Mouse (Mus musculus) heart, postnatal 0 days (tissue): ENCODE data around the gene Stpg3. TPM values are rescaled to one million over a fixed set of nuclear protein-coding genes. Genes with fewer than 3 reads are reported as not detected.

Experiments
- ATAC-seq: fragments of 200-750 bp; cut with Nextera tagmentation; 2 replicates; pipeline ENCODE4 v1.8.0; 2017; ENCODE audit warnings: low read depth, moderate number of reproducible peaks, moderate library complexity; ENCODE audit not compliant: insufficient read depth
- DNase-seq: peaks from one replicate; pipeline ENCODE4 v3.0.0-alpha.2; 2016; ENCODE audit warnings: low spot score
- H3K27ac ChIP-seq: fragments of 300-500 bp; sonication (generic); 2 replicates; pipeline ENCODE4 v1.5.1; 2014; ENCODE audit warnings: low read depth, mild to moderate bottlenecking
- H3K27me3 ChIP-seq: fragments of 300-500 bp; sonication (generic); 2 replicates; pipeline ENCODE4 v1.6.1; 2014; ENCODE audit warnings: low read length, mixed read lengths; ENCODE audit not compliant: control insufficient read depth, insufficient read depth
- H3K36me3 ChIP-seq: fragments of 300-500 bp; sonication (generic); replicated peaks from 2 replicates; pipeline ENCODE4 v1.6.1; 2014; ENCODE audit warnings: low read length, mixed read lengths; ENCODE audit not compliant: control insufficient read depth, insufficient read depth
- H3K4me1 ChIP-seq: fragments of 300-500 bp; sonication (generic); 2 replicates; pipeline ENCODE4 v1.6.1; 2014; ENCODE audit warnings: antibody characterized with exemption; ENCODE audit not compliant: control insufficient read depth, insufficient read depth
- H3K4me2 ChIP-seq: fragments of 300-500 bp; sonication (generic); 2 replicates; pipeline ENCODE4 v1.6.1; 2014; ENCODE audit warnings: low read depth, mild to moderate bottlenecking, low read length, moderate library complexity
- H3K4me3 ChIP-seq: fragments of 300-500 bp; sonication (generic); 2 replicates; pipeline ENCODE4 v1.5.1; 2014; ENCODE audit warnings: low read depth, low read length
- H3K9ac ChIP-seq: fragments of 300-500 bp; sonication (generic); replicated peaks from 2 replicates; pipeline ENCODE4 v1.6.1; 2014; ENCODE audit warnings: low read depth, low read length, mixed read lengths
- H3K9me3 ChIP-seq: fragments of 300-500 bp; sonication (generic); replicated peaks from 2 replicates; pipeline ENCODE4 v1.6.1; 2016; ENCODE audit warnings: low read length; ENCODE audit not compliant: control insufficient read depth
- CTCF ChIP-seq: IDR thresholded peaks from 2 replicates; pipeline ENCODE4 v1.5.1; 2016; ENCODE audit warnings: antibody characterized with exemption, control low read depth, low read depth
- EP300 ChIP-seq: IDR thresholded peaks from 2 replicates; pipeline ENCODE4 v1.6.1; 2016; ENCODE audit warnings: antibody characterized with exemption, low read depth
- WGBS: fragments of 180-500 bp; shearing (Covaris S2); extraction: QIAGEN DNeasy Blood & Tissue Kit; methylation state at CpG from one replicate; pipeline ENCODE4 v1.1.7; 2014; 5-methylcytosine and 5-hydroxymethylcytosine counted together
- polyA plus RNA-seq: library from polyadenylated mRNA; unstranded; fragments of >200 nt; fragmentation: Nextera tagmentation; extraction: Ambion mirVana; gene quantifications from 2 replicates; pipeline ENCODE4 v1.2.1, GENCODE M21; 2015
- total RNA-seq: library from RNA; depleted of rRNA; stranded (reverse); fragments of >200 nt; gene quantifications from 2 replicates; pipeline ENCODE4 v1.2.3, GENCODE M21; 2014; ENCODE audit warnings: low replicate concordance

Gene Stpg3
- total and polyA plus RNA-seq, 2 experiments from 2014 or later, result not detected

- Histone ChIP-seq H3K27me3 (no peaks in the 10 kb centered on the region), H3K4me1 (peaks cover 8% of the 10 kb centered on the region), H3K4me2 (peak overlapping the region; percentile 76), H3K27ac (no peak overlapping the region), H3K9ac (no peak overlapping the region), H3K4me3 (no peak overlapping the region; the same call in 1 of the 2 replicates), H3K36me3 (no peaks in the 10 kb centered on the region), H3K9me3 (no peaks in the 10 kb centered on the region)
- no peak for TF ChIP-seq CTCF
- no peak for TF ChIP-seq EP300
- DNase-seq (no peak), ATAC-seq (no peak)
- 40% methylated on average over 5 of the region's 5 CpGs for WGBS
These were observed 27.9 kb downstream of the Stpg3 start for GRCm38 (mm10) chr2:25186575-25186930.

GRCm38 (mm10) chr2:25185625-25186574, 28.5 kb downstream of the Stpg3 start:
- 2% methylated on average over 63 of the region's 64 CpGs for WGBS
- Histone ChIP-seq H3K4me3 (peak overlapping the region; percentile 47), H3K27me3 (no peaks in the 10 kb centered on the region), H3K36me3 (no peaks in the 10 kb centered on the region), H3K9ac (peak overlapping the region; percentile 52), H3K27ac (peak overlapping the region; percentile 63), H3K9me3 (no peaks in the 10 kb centered on the region), H3K4me1 (peaks cover 11% of the 10 kb centered on the region), H3K4me2 (peak overlapping the region; percentile 76)
- TF ChIP-seq CTCF (peak; percentile 59), EP300 (0 out of 2 replicates have a peak, but pooled peaks have one; percentile 18)
- ATAC-seq, result peak; percentile 34
- DNase-seq, result peak; percentile 45

DNA sequence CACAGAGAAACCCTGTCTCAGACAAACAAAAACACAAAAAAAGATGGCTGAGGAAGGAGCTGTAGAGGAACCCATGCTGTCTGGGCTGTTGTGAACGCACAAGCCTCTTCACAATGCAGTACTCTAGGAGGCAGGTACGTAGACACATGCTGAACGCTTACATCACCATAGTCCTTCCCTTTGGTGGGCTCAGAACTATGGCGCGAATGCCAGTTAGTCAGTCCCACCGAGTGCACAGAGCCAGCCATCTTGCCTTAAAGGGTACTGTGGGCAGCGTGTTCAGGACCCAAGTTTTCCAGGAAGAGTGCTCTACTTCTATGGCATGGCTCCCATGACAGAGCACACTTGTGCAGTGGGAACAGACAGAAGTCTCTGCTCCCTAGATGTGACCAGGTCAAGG, 29.9 kb downstream of the Stpg3 start:
- Histone ChIP-seq H3K27ac (no peak overlapping the region), H3K4me2 (no peak overlapping the region), H3K27me3 (0 out of 2 replicates have a peak, but pooled peaks cover 6% of the 10 kb centered on the region), H3K9me3 (no peaks in the 10 kb centered on the region), H3K9ac (no peak overlapping the region), H3K4me3 (no peak overlapping the region), H3K36me3 (no peaks in the 10 kb centered on the region), H3K4me1 (peaks cover 11% of the 10 kb centered on the region)
- 92% methylated on average over 7 of the region's 7 CpGs for WGBS
- DNase-seq (no peak), ATAC-seq (no peak)
- TF ChIP-seq EP300 (no peak), CTCF (no peak)

DNA sequence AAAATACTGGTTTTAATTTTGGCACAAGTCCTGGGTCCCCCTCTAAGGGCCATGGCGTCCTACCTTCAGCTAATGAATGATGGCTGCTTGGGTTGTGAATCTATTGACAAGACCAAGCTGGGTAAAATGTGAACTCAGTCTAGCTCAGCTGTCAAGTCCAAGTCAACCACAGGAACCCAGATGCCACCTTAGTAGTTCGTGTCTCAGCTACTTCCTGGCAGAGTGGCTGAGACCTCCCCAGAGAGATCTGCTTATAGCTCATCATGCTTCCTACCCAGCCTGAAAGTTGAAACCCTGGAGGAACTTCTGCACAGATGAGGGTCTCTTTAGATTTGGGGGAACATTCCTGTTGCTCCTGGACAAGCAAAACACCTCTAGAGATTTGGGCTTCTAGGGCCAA, 31.1 kb downstream of the Stpg3 start:
- Histone ChIP-seq H3K27ac (no peak overlapping the region), H3K9ac (no peak overlapping the region), H3K36me3 (no peaks in the 10 kb centered on the region), H3K9me3 (no peaks in the 10 kb centered on the region), H3K4me2 (peak overlapping the region; percentile 82), H3K4me3 (peak overlapping the region; percentile 62), H3K27me3 (0 out of 2 replicates have a peak, but pooled peaks cover 6% of the 10 kb centered on the region), H3K4me1 (peaks cover 17% of the 10 kb centered on the region)
- ATAC-seq (no peak), DNase-seq (no peak)
- WGBS, result 69% methylated on average over 2 of the region's 2 CpGs
- TF ChIP-seq CTCF (no peak), EP300 (no peak)

DNA sequence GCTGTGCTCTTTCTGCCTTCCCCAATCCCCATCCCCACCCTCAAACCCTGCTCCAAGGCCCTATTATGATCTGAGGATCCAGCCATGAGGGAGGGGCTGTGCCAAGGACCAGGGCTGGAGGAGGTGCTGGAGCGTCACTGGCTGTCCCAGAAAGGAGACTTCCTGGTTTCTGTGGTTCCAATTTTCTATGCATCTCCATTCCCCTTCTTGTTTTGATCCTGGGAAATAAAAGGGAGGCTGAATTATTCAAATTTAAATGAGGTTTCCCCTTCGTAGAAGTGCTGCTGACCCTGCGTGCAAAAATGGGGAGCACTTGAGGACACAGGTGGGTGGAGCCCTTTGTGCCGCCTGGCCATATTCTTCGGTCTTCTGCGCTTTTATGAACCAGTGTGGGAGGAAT, 31.8 kb downstream of the Stpg3 start:
- TF ChIP-seq EP300 (no peak), CTCF (no peak)
- Histone ChIP-seq H3K4me3 (peak overlapping the region; percentile 62), H3K4me2 (peak overlapping the region; percentile 82), H3K27me3 (0 out of 2 replicates have a peak, but pooled peaks cover 6% of the 10 kb centered on the region), H3K27ac (no peak overlapping the region), H3K9ac (peak overlapping the region; percentile 31; the same call in 1 of the 2 replicates), H3K4me1 (peaks cover 24% of the 10 kb centered on the region), H3K9me3 (no peaks in the 10 kb centered on the region), H3K36me3 (no peaks in the 10 kb centered on the region)
- no peak for DNase-seq
- WGBS, result 25% methylated on average over 6 of the region's 6 CpGs
- ATAC-seq, result no peak
